Mouse (Mus musculus): ENCODE measurements around the gene Ifnar2. TPM values are rescaled to one million over a fixed set of nuclear protein-coding genes. Genes with fewer than 3 reads are reported as not detected.

Ifnar2 gene
- total RNA-seq, 1 experiment = 20.6 TPM

GRCm38 (mm10) chr16:91415391-91416189 lies 43.0 kb downstream of the Ifnar2 start:
- no peak for DNase-seq (ENCODE audit: low read depth, low spot score)
- Histone ChIP-seq H3K4me1 (ENCODE audit: control insufficient read depth in 2 of 2, insufficient read depth in 2 of 2, low read length in 2 of 2, poor library complexity in 1 of 2) (0 out of 4 replicates have a peak, but pooled peaks cover 0 to 2% of the 10 kb centered on the region in 2 experiments), H3K36me3 (ENCODE audit: control insufficient read depth, insufficient read depth, low read length, poor library complexity, severe bottlenecking) (no peaks in the 10 kb centered on the region), H3K9ac (ENCODE audit: insufficient read depth, low read depth, low read length, poor library complexity, severe bottlenecking) (no peak overlapping the region), H3K27ac (ENCODE audit: insufficient read depth, low read depth, low read length, poor library complexity, severe bottlenecking) (no peak overlapping the region), H3K9me3 (ENCODE audit: control insufficient read depth, insufficient read depth, low read depth, low read length) (no peaks in the 10 kb centered on the region), H3K4me3 (ENCODE audit: insufficient read depth in 1 of 2, low read depth in 1 of 2, low read length in 2 of 2, poor library complexity in 1 of 2, severe bottlenecking in 1 of 2) (no peak overlapping the region)
- TF ChIP-seq MAFK (IDR thresholded peaks at IDR 0.05; ENCODE audit: insufficient read depth, low read depth, low read length) (no peak), ZNF384 (IDR thresholded peaks at IDR 0.05; ENCODE audit: low read depth, low read length) (no peak), HCFC1 (IDR thresholded peaks at IDR 0.05; ENCODE audit: borderline replicate concordance, insufficient read depth, low read length) (no peak), ZC3H11A (IDR thresholded peaks at IDR 0.05; ENCODE audit: borderline replicate concordance, low read depth, low read length) (no peak), CHD2 (IDR thresholded peaks at IDR 0.05; ENCODE audit: low read depth, low read length) (no peak)
- in situ Hi-C loops (cut with MboI; ENCODE audit: low sequenced_read_pairs in 2 of 2, unreplicated experiment in 2 of 2) = no loop called here

- 0 out of 4 replicates have a peak, but pooled peaks cover 0 to 2% of the 10 kb centered on the region in 2 experiments for H3K4me1 ChIP-seq (ENCODE audit: control insufficient read depth in 2 of 2, insufficient read depth in 2 of 2, low read length in 2 of 2, poor library complexity in 1 of 2)
- no peaks in the 10 kb centered on the region for H3K9me3 ChIP-seq (ENCODE audit: control insufficient read depth, insufficient read depth, low read depth, low read length)
- in situ Hi-C loops (cut with MboI; ENCODE audit: low sequenced_read_pairs in 2 of 2, unreplicated experiment in 2 of 2) = no loop called here
- no peaks in the 10 kb centered on the region for H3K36me3 ChIP-seq (ENCODE audit: control insufficient read depth, insufficient read depth, low read length, poor library complexity, severe bottlenecking)
- no peak for TF ChIP-seq ZC3H11A (IDR thresholded peaks at IDR 0.05; ENCODE audit: borderline replicate concordance, low read depth, low read length)
- no peak for TF ChIP-seq CHD2 (IDR thresholded peaks at IDR 0.05; ENCODE audit: low read depth, low read length)
- no peak for TF ChIP-seq MAFK (IDR thresholded peaks at IDR 0.05; ENCODE audit: insufficient read depth, low read depth, low read length)
- no peak for TF ChIP-seq ZNF384 (IDR thresholded peaks at IDR 0.05; ENCODE audit: low read depth, low read length)
- TF ChIP-seq HCFC1 (IDR thresholded peaks at IDR 0.05; ENCODE audit: borderline replicate concordance, insufficient read depth, low read length) = no peak
- no peak for DNase-seq (ENCODE audit: low read depth, low spot score)
- H3K27ac ChIP-seq (ENCODE audit: insufficient read depth, low read depth, low read length, poor library complexity, severe bottlenecking) = no peak overlapping the region
- H3K9ac ChIP-seq (ENCODE audit: insufficient read depth, low read depth, low read length, poor library complexity, severe bottlenecking) = no peak overlapping the region
- no peak overlapping the region for H3K4me3 ChIP-seq (ENCODE audit: insufficient read depth in 1 of 2, low read depth in 1 of 2, low read length in 2 of 2, poor library complexity in 1 of 2, severe bottlenecking in 1 of 2)
Measured at GRCm38 (mm10) chr16:91416357-91416756, 43.8 kb downstream of the Ifnar2 start.

GRCm38 (mm10) chr16:91416938-91417337 lies 44.4 kb downstream of the Ifnar2 start:
- Histone ChIP-seq H3K9me3 (ENCODE audit: control insufficient read depth, insufficient read depth, low read depth, low read length) (no peaks in the 10 kb centered on the region), H3K36me3 (ENCODE audit: control insufficient read depth, insufficient read depth, low read length, poor library complexity, severe bottlenecking) (no peaks in the 10 kb centered on the region), H3K4me3 (ENCODE audit: insufficient read depth in 1 of 2, low read depth in 1 of 2, low read length in 2 of 2, poor library complexity in 1 of 2, severe bottlenecking in 1 of 2) (no peak overlapping the region), H3K4me1 (ENCODE audit: control insufficient read depth in 2 of 2, insufficient read depth in 2 of 2, low read length in 2 of 2, poor library complexity in 1 of 2) (0 out of 4 replicates have a peak, but pooled peaks cover 0 to 2% of the 10 kb centered on the region in 2 experiments), H3K9ac (ENCODE audit: insufficient read depth, low read depth, low read length, poor library complexity, severe bottlenecking) (no peak overlapping the region), H3K27ac (ENCODE audit: insufficient read depth, low read depth, low read length, poor library complexity, severe bottlenecking) (no peak overlapping the region)
- DNase-seq (ENCODE audit: low read depth, low spot score) = no peak
- in situ Hi-C loops (cut with MboI; ENCODE audit: low sequenced_read_pairs in 2 of 2, unreplicated experiment in 2 of 2) = no loop called here
- no peak for TF ChIP-seq ZNF384 (IDR thresholded peaks at IDR 0.05; ENCODE audit: low read depth, low read length)
- no peak for TF ChIP-seq HCFC1 (IDR thresholded peaks at IDR 0.05; ENCODE audit: borderline replicate concordance, insufficient read depth, low read length)
- no peak for TF ChIP-seq MAFK (IDR thresholded peaks at IDR 0.05; ENCODE audit: insufficient read depth, low read depth, low read length)
- TF ChIP-seq ZC3H11A (IDR thresholded peaks at IDR 0.05; ENCODE audit: borderline replicate concordance, low read depth, low read length) = no peak
- no peak for TF ChIP-seq CHD2 (IDR thresholded peaks at IDR 0.05; ENCODE audit: low read depth, low read length)

- in situ Hi-C loops (cut with MboI; ENCODE audit: low sequenced_read_pairs in 2 of 2, unreplicated experiment in 2 of 2) = no loop called here
- TF ChIP-seq ZNF384 (IDR thresholded peaks at IDR 0.05; ENCODE audit: low read depth, low read length) (no peak), HCFC1 (IDR thresholded peaks at IDR 0.05; ENCODE audit: borderline replicate concordance, insufficient read depth, low read length) (no peak), CHD2 (IDR thresholded peaks at IDR 0.05; ENCODE audit: low read depth, low read length) (no peak), ZC3H11A (IDR thresholded peaks at IDR 0.05; ENCODE audit: borderline replicate concordance, low read depth, low read length) (no peak), MAFK (IDR thresholded peaks at IDR 0.05; ENCODE audit: insufficient read depth, low read depth, low read length) (no peak)
Measured at GRCm38 (mm10) chr16:91418531-91418930, 45.9 kb downstream of the Ifnar2 start.

More at GRCm38 (mm10) chr16:91418531-91418930, 45.9 kb downstream of the Ifnar2 start:
- no peak for DNase-seq (ENCODE audit: low read depth, low spot score)
- Histone ChIP-seq H3K27ac (ENCODE audit: insufficient read depth, low read depth, low read length, poor library complexity, severe bottlenecking) (no peak overlapping the region), H3K4me3 (ENCODE audit: insufficient read depth in 1 of 2, low read depth in 1 of 2, low read length in 2 of 2, poor library complexity in 1 of 2, severe bottlenecking in 1 of 2) (no peak overlapping the region), H3K4me1 (ENCODE audit: control insufficient read depth in 2 of 2, insufficient read depth in 2 of 2, low read length in 2 of 2, poor library complexity in 1 of 2) (no peaks in the 10 kb centered on the region), H3K9ac (ENCODE audit: insufficient read depth, low read depth, low read length, poor library complexity, severe bottlenecking) (no peak overlapping the region), H3K36me3 (ENCODE audit: control insufficient read depth, insufficient read depth, low read length, poor library complexity, severe bottlenecking) (no peaks in the 10 kb centered on the region), H3K9me3 (ENCODE audit: control insufficient read depth, insufficient read depth, low read depth, low read length) (no peaks in the 10 kb centered on the region)
